Mouse (Mus musculus) kidney, postnatal 14 days (tissue): ENCODE measurements around the gene Cfhr1.

Experiments
- DNase-seq: peaks from one replicate; pipeline ENCODE4 v3.0.0; 2022; ENCODE audit warnings: mixed read lengths

Gene Cfhr1

GRCm38 (mm10) chr1:139560024-139560423, at the start of gene Cfhr1:
Cfhr1 (minus strand) TSS chr1:139560272.
- no peak for DNase-seq

GRCm38 (mm10) chr1:139551311-139551710, 8.8 kb downstream of the Cfhr1 start:
- DNase-seq: no peak

GRCm38 (mm10) chr1:139548536-139548935, 11.5 kb downstream of the Cfhr1 start:
- no peak for DNase-seq

- peak; percentile 8 for DNase-seq
Observed at GRCm38 (mm10) chr1:139514556-139514955, 45.5 kb downstream of the Cfhr1 start.

GRCm38 (mm10) chr1:139501258-139501752, 58.8 kb downstream of the Cfhr1 start, which contains the start of gene F13b:
F13b (plus strand) TSS chr1:139501702.
- peak; percentile 14 for DNase-seq

GRCm38 (mm10) chr1:139499751-139500150, 60.3 kb downstream of the Cfhr1 start:
- no peak for DNase-seq
